Mouse (Mus musculus): ENCODE measurements around the gene Mrps17. TPM values are rescaled to one million over a fixed set of nuclear protein-coding genes. Genes with fewer than 3 reads are reported as not detected.
A peak's percentile ranks its signal among the peaks of the same experiment; 100 is the strongest.

Gene Mrps17
- polyA plus RNA-seq, 1 experiment from 2014 or later = 240 TPM

DNA sequence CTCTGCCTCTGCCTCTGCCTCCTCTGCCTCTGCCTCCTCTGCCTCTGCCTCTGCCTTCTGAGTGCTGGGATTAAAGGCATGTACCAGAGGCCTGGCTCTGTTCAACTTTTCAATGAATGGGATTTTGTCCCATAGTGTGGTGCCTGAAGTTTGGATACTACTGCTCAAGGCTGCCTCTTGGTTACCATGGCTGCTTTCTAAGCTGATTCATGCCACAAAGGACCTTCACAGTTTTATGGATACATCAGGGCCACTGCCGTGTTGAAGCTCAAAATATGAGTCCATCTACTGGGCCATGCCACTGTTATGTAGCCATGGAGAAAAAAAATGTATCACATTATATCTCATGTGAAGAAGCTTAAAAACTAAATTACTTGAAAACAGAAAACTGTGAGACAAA lies 13.6 kb upstream of the Mrps17 start:
- WGBS = 81% methylated on average over 1 of the region's 1 CpGs
- Histone ChIP-seq H3K9ac (ENCODE audit: low read length) (no peak overlapping the region), H3K27me3 (replicated peaks; ENCODE audit: control insufficient read depth, insufficient read depth, low read length) (no peaks in the 10 kb centered on the region), H3K4me1 (ENCODE audit: control insufficient read depth, insufficient read depth, low read length) (no peaks in the 10 kb centered on the region), H3K4me3 (ENCODE audit: low read depth, low read length) (no peak overlapping the region), H3K36me3 (ENCODE audit: control insufficient read depth, insufficient read depth, low read length) (no peaks in the 10 kb centered on the region), H3K27ac (ENCODE audit: low read depth, low read length) (no peak overlapping the region), H3K9me3 (replicated peaks; ENCODE audit: control insufficient read depth, low read length) (no peaks in the 10 kb centered on the region), H3K4me2 (ENCODE audit: low read length) (no peak overlapping the region)
- DNase-seq (ENCODE audit: low spot score) (no peak), ATAC-seq (no peak)

DNA sequence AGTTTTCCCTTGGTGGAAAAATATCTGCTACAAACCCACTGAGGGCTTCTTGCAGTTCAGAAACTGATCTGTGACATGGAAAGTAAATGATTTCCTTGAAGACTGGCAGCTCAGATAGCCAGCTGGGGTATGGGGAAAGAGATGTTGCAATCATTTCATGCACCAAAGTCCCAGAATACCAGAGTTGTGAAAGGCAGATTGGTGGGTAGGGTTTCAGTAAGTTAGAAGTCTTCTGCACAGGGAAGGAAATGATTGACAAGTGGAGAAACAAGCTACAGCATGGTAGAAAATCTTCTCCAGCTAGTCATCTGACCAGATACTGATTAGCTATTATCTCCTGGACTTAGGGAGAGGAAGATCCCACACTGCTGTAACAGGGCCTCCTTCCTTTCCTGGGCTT lies 11.9 kb upstream of the Mrps17 start:
- H3K9me3 ChIP-seq (replicated peaks; ENCODE audit: control insufficient read depth, low read length) = no peaks in the 10 kb centered on the region
- H3K4me1 ChIP-seq (ENCODE audit: control insufficient read depth, insufficient read depth, low read length) = no peaks in the 10 kb centered on the region
- ATAC-seq (no peak), DNase-seq (ENCODE audit: low spot score) (no peak)
- H3K4me2 ChIP-seq (ENCODE audit: low read length) = no peak overlapping the region
- no peak overlapping the region for H3K27ac ChIP-seq (ENCODE audit: low read depth, low read length)
- no peak overlapping the region for H3K4me3 ChIP-seq (ENCODE audit: low read depth, low read length)
- no peak overlapping the region for H3K9ac ChIP-seq (ENCODE audit: low read length)
- no peaks in the 10 kb centered on the region for H3K36me3 ChIP-seq (ENCODE audit: control insufficient read depth, insufficient read depth, low read length)
- H3K27me3 ChIP-seq (replicated peaks; ENCODE audit: control insufficient read depth, insufficient read depth, low read length) = no peaks in the 10 kb centered on the region

DNA sequence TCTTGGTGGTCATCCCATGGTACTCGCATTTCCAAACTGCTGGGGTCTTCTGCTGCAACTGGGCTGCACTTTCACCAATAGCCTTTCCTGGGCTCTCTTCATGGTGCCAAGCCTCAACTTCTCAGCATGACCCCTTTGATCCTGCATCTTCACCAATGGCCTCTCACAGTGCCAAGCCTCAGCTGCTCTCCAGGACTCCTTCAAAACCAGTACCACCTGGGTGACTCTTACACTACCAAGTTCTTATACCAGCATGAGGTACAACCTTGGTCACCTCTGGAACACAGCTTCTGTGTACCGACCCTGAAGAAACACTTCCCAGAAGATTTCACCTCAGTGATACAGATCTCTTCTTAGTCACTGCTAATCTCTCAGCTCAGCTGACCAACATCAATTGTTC lies 6.9 kb upstream of the Mrps17 start, which contains the start of gene Sept14:
Sept14 (minus strand) TSS at position 101 of the 400 bp plus-strand sequence.
- Histone ChIP-seq H3K4me3 (ENCODE audit: low read depth, low read length) (no peak within 1 kb of the TSS), H3K4me1 (ENCODE audit: control insufficient read depth, insufficient read depth, low read length) (no peaks in the 10 kb centered on the region), H3K27ac (ENCODE audit: low read depth, low read length) (no peak within 1 kb of the TSS), H3K9ac (ENCODE audit: low read length) (no peak within 1 kb of the TSS), H3K36me3 (ENCODE audit: control insufficient read depth, insufficient read depth, low read length) (no peaks in the 10 kb centered on the region), H3K9me3 (replicated peaks; ENCODE audit: control insufficient read depth, low read length) (no peaks in the 10 kb centered on the region), H3K27me3 (replicated peaks; ENCODE audit: control insufficient read depth, insufficient read depth, low read length) (no peaks in the 10 kb centered on the region), H3K4me2 (ENCODE audit: low read length) (no peak within 1 kb of the TSS)
- WGBS = 63% methylated on average over 2 of the region's 2 CpGs
- no peak for DNase-seq (ENCODE audit: low spot score)
- ATAC-seq = no peak

DNA sequence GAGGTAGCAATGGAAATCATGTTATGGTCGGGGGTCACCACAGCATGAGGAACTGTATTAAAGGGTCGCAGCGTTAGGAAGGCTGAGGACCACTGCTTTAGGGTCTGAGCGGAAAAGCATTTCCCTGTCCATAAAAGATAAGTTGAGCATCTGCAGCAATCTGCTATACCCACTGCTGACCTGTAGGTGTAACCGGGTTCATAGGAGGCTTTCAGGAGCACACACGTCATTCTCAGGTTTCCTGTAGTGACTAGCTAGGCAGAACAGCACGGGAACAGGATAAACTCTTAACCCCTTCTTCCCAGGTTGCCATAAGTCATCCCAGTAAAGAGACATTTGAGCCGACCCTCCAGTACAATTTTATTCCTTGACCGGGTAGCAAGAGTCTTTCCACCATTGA lies 1.7 kb downstream of the Mrps17 start:
- peaks cover 34% of the 10 kb centered on the region for H3K36me3 ChIP-seq (ENCODE audit: control insufficient read depth, insufficient read depth, low read length)
- no peaks in the 10 kb centered on the region for H3K27me3 ChIP-seq (replicated peaks; ENCODE audit: control insufficient read depth, insufficient read depth, low read length)
- DNase-seq (ENCODE audit: low spot score) = no peak
- H3K27ac ChIP-seq (ENCODE audit: low read depth, low read length) = no peak overlapping the region
- ATAC-seq = no peak
- peaks cover 3% of the 10 kb centered on the region; the same call in 1 of the 2 replicates for H3K4me1 ChIP-seq (ENCODE audit: control insufficient read depth, insufficient read depth, low read length)
- no peak overlapping the region for H3K9ac ChIP-seq (ENCODE audit: low read length)
- 91% methylated on average over 9 of the region's 9 CpGs for WGBS
- no peak overlapping the region for H3K4me2 ChIP-seq (ENCODE audit: low read length)
- H3K4me3 ChIP-seq (ENCODE audit: low read depth, low read length) = no peak overlapping the region
- no peaks in the 10 kb centered on the region for H3K9me3 ChIP-seq (replicated peaks; ENCODE audit: control insufficient read depth, low read length)

DNA sequence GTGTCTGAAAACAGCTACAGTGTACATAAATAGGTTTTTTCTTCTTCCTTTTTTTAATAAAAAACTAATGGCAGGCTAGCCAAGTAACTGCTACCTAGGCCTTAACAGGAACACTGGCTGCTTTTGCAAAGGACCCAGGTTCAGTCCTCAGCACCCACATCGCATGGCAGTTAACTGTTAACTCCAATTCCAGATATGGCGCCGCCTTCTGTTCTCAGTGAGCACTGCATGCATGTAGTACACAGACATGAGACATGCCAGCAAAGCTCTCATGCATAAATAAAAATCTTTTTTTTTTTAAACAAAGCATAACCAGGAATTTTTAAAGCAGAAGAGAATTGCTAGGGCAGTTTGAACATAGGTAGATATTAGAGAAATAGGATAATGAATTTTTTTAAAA lies 4.9 kb downstream of the Mrps17 start:
- WGBS = 89% methylated on average over 3 of the region's 3 CpGs
- H3K36me3 ChIP-seq (ENCODE audit: control insufficient read depth, insufficient read depth, low read length) = peaks cover 34% of the 10 kb centered on the region
- H3K4me2 ChIP-seq (ENCODE audit: low read length) = no peak overlapping the region
- no peaks in the 10 kb centered on the region for H3K27me3 ChIP-seq (replicated peaks; ENCODE audit: control insufficient read depth, insufficient read depth, low read length)
- H3K9me3 ChIP-seq (replicated peaks; ENCODE audit: control insufficient read depth, low read length) = no peaks in the 10 kb centered on the region
- DNase-seq (ENCODE audit: low spot score) = no peak
- H3K9ac ChIP-seq (ENCODE audit: low read length) = no peak overlapping the region
- H3K4me1 ChIP-seq (ENCODE audit: control insufficient read depth, insufficient read depth, low read length) = peaks cover 3% of the 10 kb centered on the region; the same call in 1 of the 2 replicates
- ATAC-seq = no peak
- H3K4me3 ChIP-seq (ENCODE audit: low read depth, low read length) = no peak overlapping the region
- no peak overlapping the region for H3K27ac ChIP-seq (ENCODE audit: low read depth, low read length)

DNA sequence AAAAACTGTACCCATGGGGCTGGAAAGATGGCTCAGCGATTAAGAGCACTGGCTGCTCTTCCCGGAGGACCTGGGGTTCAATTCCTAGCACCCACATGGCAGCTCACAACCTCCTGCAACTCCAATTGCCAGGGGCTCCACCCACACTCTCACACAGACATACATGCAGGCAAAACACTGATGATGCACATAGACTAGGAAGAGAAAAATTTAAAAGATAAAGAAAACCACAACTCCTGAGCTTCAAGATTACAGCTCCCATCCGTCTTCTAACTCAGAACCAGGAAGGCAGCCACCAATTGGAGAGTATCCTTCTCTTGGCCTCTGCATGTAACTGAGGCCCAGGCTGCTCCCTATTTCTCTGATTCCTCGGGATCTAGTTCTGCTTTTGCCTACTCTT lies 9.0 kb downstream of the Mrps17 start:
- WGBS = 52% methylated on average over 4 of the region's 4 CpGs
- Histone ChIP-seq H3K9ac (ENCODE audit: low read length) (no peak overlapping the region; the same call in 1 of the 2 replicates), H3K4me3 (ENCODE audit: low read depth, low read length) (peak overlapping the region; percentile 84), H3K27me3 (replicated peaks; ENCODE audit: control insufficient read depth, insufficient read depth, low read length) (no peaks in the 10 kb centered on the region), H3K9me3 (replicated peaks; ENCODE audit: control insufficient read depth, low read length) (no peaks in the 10 kb centered on the region), H3K27ac (ENCODE audit: low read depth, low read length) (no peak overlapping the region), H3K4me2 (ENCODE audit: low read length) (peak overlapping the region; percentile 48), H3K4me1 (ENCODE audit: control insufficient read depth, insufficient read depth, low read length) (peaks cover 8% of the 10 kb centered on the region), H3K36me3 (ENCODE audit: control insufficient read depth, insufficient read depth, low read length) (peaks cover 8% of the 10 kb centered on the region)
- DNase-seq (ENCODE audit: low spot score) = no peak
- ATAC-seq = no peak

DNA sequence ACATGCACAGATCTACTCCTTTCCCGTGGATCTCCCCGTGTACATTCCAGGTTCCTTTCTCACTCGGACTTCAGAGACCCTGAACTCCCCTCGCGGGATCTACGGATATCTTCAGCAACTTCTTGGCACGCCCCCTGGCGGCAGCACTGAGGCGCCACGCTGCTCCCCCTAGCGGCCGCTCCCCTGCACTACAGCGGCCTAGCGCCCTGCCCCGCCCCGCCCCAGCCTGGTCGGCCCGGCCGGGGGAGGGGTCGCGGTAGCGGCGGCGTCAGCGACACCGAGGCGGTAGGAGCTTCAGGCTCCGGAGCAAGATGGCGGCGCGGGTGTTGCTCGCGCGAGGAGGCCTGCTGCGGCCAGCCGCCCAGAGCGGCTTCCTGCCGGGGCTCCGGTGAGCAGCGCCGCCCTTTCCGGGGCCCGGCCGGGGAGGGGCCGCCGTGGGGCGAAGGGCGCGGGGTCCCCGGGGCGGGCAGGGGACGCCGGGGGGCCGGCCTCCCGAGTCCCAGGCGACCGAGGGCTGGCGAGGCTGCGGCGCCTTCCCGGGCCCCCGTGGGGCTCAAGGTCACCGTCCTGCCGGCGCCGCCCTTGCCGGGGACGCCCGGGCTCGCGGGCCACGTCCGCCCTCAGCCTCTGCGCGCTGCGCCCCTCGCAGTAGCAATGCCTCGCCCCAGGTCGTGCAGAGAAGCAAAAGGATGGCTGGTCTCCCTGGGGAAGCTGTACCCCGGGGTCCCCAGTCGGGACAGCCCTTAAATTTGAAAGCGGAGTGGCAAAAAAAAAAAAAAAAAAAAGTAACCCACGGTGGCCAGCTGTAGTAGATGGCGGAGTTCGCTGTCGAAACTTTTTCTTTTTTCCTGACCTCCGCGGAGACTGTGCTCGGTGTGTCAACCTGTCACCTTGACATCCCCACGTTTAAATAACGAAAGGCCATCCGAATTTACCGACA lies 9.8 kb downstream of the Mrps17 start, which contains the start of gene Nipsnap2:
Nipsnap2 (plus strand) TSS at position 230 of the 940 bp plus-strand sequence.
- ATAC-seq (peak; percentile 97), DNase-seq (ENCODE audit: low spot score) (peak; percentile 90)
- peak within 1 kb of the TSS; percentile 48 for H3K4me2 ChIP-seq (ENCODE audit: low read length)
- peak within 1 kb of the TSS; percentile 92 for H3K27ac ChIP-seq (ENCODE audit: low read depth, low read length)
- no peaks in the 10 kb centered on the region for H3K27me3 ChIP-seq (replicated peaks; ENCODE audit: control insufficient read depth, insufficient read depth, low read length)
- under 1% methylated on average over 75 of the region's 93 CpGs for WGBS
- H3K36me3 ChIP-seq (ENCODE audit: control insufficient read depth, insufficient read depth, low read length) = 0 out of 2 replicates have a peak, but pooled peaks cover 1% of the 10 kb centered on the region
- peaks cover 8% of the 10 kb centered on the region for H3K4me1 ChIP-seq (ENCODE audit: control insufficient read depth, insufficient read depth, low read length)
- H3K9ac ChIP-seq (ENCODE audit: low read length) = peak within 1 kb of the TSS; percentile 94
- H3K9me3 ChIP-seq (replicated peaks; ENCODE audit: control insufficient read depth, low read length) = no peaks in the 10 kb centered on the region
- H3K4me3 ChIP-seq (ENCODE audit: low read depth, low read length) = peak within 1 kb of the TSS; percentile 84

DNA sequence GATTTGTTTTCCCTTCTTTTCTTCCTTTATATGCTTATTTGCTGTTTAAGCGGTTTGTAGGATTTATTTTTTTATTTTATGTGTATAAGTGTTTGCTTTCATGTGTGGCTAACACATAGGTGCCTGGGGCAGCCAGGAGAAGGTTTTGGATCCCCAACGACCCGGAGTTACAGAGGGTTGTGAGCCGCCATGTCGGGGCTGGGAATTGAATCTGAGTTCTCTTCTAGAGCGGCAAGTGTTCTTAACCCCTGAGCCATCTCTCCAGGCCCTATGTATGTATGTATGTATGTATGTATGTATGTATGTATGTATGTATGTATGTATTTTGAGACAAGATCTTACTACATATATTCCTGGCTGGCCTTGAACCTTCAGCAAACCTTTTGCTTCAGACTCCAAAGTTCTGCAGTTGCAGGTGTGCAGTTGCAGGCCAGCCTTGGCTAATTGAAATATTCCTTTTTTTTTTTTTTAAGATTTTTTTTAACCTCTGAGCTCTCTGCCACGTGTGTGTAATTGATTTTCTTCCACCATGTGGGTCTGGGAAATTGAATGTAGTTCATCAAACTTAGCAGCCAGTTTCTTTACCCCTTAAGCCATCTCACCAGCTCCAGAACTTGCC lies 10.6 kb downstream of the Mrps17 start:
- H3K4me2 ChIP-seq (ENCODE audit: low read length) = peak overlapping the region; percentile 48
- H3K4me3 ChIP-seq (ENCODE audit: low read depth, low read length) = peak overlapping the region; percentile 84
- H3K27ac ChIP-seq (ENCODE audit: low read depth, low read length) = no peak overlapping the region
- H3K36me3 ChIP-seq (ENCODE audit: control insufficient read depth, insufficient read depth, low read length) = no peaks in the 10 kb centered on the region
- ATAC-seq (no peak), DNase-seq (ENCODE audit: low spot score) (peak; percentile 3)
- H3K27me3 ChIP-seq (replicated peaks; ENCODE audit: control insufficient read depth, insufficient read depth, low read length) = no peaks in the 10 kb centered on the region
- 16% methylated on average over 7 of the region's 7 CpGs for WGBS
- H3K9me3 ChIP-seq (replicated peaks; ENCODE audit: control insufficient read depth, low read length) = no peaks in the 10 kb centered on the region
- peak overlapping the region; percentile 94 for H3K9ac ChIP-seq (ENCODE audit: low read length)
- H3K4me1 ChIP-seq (ENCODE audit: control insufficient read depth, insufficient read depth, low read length) = peaks cover 8% of the 10 kb centered on the region

DNA sequence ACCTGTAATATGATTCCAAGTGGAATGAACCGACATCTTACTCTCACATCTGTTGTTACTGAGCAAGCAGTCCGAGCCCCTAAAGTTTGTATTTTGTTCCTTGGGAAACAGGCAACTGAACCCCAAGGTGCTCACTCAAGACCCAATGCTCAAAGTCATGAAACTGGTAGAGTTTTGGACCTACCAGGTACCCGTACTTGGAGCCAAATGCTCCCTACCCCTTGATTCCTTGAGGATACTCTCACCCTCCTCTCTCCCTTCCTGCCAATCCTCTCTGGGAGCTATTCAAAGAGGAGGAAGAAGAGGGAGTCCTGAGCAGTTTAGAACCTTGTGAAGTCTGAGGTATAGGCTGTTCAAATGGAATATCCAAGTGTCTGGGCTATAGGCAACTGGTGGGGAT lies 11.5 kb downstream of the Mrps17 start:
- Histone ChIP-seq H3K4me1 (ENCODE audit: control insufficient read depth, insufficient read depth, low read length) (peaks cover 8% of the 10 kb centered on the region), H3K4me2 (ENCODE audit: low read length) (no peak overlapping the region)
- 91% methylated on average over 3 of the region's 3 CpGs for WGBS

More for the DNA sequence above, 11.5 kb downstream of the Mrps17 start:
- DNase-seq (ENCODE audit: low spot score) (no peak), ATAC-seq (no peak)
- H3K27ac ChIP-seq (ENCODE audit: low read depth, low read length) = no peak overlapping the region
- H3K36me3 ChIP-seq (ENCODE audit: control insufficient read depth, insufficient read depth, low read length) = no peaks in the 10 kb centered on the region
- H3K9me3 ChIP-seq (replicated peaks; ENCODE audit: control insufficient read depth, low read length) = no peaks in the 10 kb centered on the region
- no peaks in the 10 kb centered on the region for H3K27me3 ChIP-seq (replicated peaks; ENCODE audit: control insufficient read depth, insufficient read depth, low read length)
- H3K4me3 ChIP-seq (ENCODE audit: low read depth, low read length) = no peak overlapping the region
- H3K9ac ChIP-seq (ENCODE audit: low read length) = no peak overlapping the region
